Mouse (Mus musculus) lung, adult 2 months (tissue): ENCODE measurements around the gene Scnn1b.

Experiments
- CTCF ChIP-seq: fragments of 200-500 bp; IDR thresholded peaks from 2 replicates; pipeline ENCODE4 v1.5.1; 2011; ENCODE audit warnings: mild to moderate bottlenecking, low read length, control low read depth; ENCODE audit not compliant: insufficient read depth
- POLR2A ChIP-seq: fragments of 200-500 bp; IDR thresholded peaks from 2 replicates; pipeline ENCODE4 v1.6.1; 2011; ENCODE audit warnings: low read depth, mild to moderate bottlenecking, control low read depth, low read length, borderline replicate concordance; ENCODE audit errors: extremely low read depth

DNA sequence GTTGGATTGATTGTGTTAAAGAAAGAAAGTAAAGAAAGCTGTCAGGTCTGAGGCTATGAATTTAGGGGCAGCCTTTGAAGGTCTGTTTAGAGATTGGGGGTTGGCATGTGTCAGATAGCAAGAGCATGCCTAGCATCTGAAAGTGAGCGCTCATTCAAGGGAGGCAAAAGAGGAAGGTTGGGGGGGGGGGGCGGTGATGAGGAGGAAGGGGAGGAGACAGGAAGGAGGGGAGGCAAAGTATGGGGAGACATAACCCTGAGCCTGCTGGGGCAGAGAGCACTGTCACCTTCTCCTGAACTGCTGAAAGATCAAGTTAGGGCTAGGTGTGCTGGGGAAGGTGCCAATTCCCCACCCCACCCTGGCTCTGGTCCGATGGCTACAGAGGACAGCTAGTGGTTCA lies 6.8 kb downstream of the Scnn1b start:
- TF ChIP-seq CTCF, result no peak
- no peak for TF ChIP-seq POLR2A
